Mouse (Mus musculus) ovary, postnatal 14 days (tissue): ENCODE results near the gene Shc2.

Experiments used
- DNase-seq: peaks from one replicate; pipeline ENCODE4 v3.0.0; 2022; ENCODE audit warnings: low spot score

Shc2 gene

DNA sequence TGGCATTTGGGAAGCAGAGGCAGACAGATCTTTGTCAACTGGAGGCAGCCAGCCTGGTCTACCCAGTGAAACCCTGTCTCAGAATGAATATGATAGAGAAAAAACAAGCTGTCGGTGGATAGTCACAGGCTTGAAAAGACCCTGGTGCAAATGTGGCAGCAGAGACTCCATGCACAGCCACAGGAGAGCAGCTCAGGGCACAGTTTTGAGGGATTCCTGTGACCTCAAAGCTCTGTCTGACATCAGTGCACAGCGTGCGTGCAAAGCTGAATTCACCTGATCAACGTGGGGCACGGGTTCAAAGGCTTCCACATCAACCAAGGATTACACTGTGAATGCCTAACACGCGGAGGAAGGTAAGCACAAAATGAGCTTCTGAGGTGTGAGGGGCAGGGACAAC is 57.4 kb downstream of the Shc2 start:
- DNase-seq = no peak

DNA sequence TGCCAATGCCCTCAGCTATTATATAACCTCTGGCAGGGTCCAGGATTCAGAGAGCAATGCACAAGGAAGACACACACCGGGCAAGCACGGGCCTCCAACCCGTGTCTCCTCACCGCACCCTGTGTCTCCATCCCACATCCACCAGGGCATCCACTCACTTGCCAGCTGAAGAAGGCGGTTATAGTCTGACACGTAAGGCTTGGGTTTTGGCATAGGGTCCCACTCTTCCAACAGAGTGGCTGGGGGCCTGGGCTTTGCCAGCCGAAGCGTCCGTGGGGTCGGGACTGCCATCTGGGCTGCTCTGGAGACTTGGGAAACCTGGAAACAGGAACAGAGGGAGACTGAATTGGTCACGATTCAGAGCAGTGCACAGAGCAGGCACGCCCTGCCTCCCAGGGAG is 57.9 kb downstream of the Shc2 start:
- no peak for DNase-seq

DNA sequence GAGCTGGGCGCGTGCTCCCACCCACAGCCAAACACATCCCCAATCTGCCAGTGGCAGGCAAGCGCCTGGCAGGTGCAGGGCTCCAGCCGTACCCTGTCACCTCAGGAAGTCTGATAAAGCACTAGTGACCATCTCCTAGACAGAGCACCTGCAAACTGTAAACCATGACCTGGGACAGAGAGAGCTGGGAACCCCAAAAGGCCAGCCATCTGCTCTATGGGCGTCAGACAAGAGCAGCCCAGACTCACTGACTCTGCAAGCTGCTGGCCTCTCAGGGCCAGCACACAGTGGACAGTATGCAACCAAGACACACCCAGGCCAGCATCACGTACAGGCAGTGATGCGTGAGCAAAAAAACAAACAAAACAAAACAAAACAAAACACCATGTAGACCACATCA is 58.8 kb downstream of the Shc2 start:
- no peak for DNase-seq

DNA sequence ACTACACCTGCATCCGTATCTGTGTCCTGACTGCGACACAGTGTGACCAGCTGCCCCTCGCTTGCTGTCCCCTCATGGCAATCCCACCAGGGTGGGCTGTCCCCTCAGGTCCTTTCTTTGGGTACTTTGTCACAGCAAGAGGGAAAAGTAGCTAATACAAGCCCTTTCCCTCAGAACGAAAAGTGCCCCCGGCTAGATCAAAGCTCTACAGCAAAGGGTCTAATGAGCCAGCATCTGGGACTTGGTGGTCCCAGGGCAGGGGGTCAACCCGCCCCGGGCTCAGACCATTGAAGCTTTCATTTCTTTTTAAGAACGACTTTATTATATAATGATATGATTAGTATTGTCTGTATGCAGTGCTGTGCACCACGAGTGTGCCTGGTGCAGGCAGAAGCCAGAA is 59.4 kb downstream of the Shc2 start:
- DNase-seq = no peak

DNA sequence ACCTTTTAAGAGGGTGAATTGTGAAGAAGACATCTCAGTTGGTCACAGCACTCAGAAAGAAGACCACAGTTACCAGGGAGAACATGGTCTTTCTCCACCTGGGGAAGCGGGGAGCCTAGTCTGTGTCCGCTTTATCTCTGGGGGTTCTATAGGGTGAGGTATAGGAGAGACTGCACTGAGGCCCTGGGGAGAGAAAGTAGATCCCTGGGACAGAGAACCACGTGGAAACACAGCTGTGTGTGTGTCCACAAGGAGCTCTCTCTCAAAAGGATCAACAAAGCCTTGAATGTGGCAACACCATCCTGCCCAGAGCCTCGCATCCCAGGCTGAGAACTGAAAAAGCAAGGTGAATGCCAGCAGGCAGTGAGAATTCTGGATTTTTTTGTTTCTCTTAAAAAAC is 60.3 kb downstream of the Shc2 start:
- no peak for DNase-seq

DNA sequence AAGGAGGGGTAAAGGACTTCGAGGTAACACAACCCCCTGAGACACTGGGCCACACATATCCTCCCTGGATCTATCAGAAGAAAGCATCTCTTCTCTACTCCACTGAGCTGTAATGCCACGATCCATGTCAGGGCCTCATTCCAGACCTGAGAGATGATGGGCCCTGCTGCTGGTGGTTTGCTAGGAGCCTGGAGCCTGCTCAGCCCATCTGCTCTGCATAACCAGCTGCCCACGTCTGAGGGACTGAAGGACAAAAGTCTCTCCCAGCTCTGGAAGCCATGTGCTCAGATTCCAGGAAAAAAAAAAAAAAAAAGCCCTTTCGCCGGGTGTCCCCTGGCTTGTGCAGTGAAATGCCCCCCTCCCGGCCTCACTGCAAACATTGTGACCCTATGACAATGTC is 62.0 kb downstream of the Shc2 start:
- no peak for DNase-seq

DNA sequence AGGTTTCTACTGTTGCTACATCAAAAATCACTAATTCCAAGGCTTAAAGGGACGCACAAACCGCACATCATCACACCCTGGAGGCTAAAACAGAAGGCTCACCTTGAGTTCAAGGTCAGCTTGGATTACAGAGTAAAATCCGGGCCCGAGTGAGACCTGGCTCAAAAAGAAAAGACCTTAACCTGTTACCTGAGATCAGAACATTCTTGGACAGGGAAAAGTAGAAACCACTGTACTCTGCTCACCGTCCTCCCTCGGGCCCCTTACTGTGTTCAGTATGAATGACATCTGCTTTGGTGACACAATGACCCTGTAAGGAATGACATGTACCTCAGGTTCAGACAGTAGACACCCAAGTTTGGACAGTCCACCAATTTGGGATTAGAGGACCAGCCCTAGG is 62.9 kb downstream of the Shc2 start:
- no peak for DNase-seq

DNA sequence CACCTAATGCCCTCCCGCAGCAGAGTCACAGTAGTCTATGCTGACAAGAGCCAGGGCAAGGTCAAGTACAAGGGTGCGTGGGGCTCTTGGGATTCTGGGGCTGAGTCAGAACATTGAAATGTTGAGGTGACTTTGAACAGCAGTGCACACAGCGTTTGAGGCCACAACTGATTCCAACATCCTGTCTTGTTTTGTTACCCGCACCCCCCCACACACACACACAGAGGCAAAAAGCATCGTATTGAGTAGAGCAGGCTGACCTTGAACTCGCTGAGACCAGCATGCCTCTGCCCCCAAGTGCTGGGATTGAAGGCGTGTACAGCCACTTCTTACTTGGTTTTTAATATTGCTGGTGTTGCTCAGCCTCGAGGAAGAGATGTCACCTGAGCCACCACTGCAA is 63.4 kb downstream of the Shc2 start:
- DNase-seq = no peak

DNA sequence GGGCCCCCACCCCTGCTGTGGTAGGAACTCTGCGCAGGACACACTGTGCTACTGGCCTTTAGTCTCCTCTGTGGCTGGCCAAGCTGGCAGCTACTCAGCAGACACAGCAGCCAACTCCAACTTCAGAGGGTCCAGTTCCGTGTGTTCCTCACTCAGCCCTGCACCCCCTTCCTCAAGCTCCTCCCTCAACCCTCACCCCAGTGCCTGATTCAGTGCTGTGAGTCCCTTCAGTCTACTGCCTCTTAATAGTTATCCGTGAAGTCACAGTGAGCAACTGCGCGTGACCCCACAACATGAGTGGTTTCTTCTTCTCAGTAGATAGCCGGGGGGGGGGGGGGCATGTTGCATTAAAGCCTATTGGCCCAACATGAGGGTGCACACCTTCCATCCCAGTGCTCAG is 64.1 kb downstream of the Shc2 start:
- DNase-seq = no peak

DNA sequence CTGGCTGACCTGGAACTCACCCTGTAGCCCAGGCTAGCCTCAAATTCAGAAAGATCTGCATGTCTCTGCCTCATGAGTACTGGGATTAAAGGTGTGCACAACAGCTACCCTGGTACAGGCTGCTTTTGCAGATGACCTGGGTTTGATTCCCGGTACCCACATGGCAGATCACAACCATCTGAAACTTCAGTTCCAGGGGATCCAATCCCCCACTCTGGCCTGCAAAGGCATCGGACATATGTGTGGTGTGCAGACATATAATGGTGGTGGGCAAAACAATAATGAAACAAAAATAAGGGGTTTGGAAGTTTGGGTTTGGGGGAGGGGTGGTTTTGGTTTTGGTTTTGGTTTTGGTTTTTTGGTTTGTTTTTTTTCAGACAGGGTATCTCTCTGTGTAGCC is 66.4 kb downstream of the Shc2 start:
- no peak for DNase-seq

DNA sequence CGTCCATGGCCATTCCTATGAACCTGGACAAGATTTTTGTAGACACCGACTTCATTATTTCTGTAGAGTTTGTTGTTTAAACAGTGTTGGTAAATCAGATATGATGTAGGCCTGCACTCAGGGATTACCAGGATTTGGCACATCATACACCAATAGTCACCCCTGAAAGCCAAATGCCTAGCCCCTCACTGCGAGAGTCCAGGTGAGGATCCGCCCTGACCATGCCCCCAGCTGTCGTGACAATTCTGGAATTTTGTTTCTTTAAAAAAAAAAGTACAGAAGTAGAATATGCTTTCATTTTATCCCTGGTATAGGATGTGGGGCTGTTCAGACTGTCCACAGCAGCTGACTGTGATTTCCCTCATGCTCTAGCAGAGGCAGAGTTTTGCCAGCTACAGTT is 67.8 kb downstream of the Shc2 start:
- no peak for DNase-seq
